Mouse (Mus musculus): Measurements from ENCODE around the gene Asah2. TPM values are rescaled to one million over a fixed set of nuclear protein-coding genes. Genes with fewer than 3 reads are reported as not detected.

Asah2 gene
- total and polyA plus RNA-seq, 3 experiments: 0.38 to 0.73 (median 0.63) TPM

DNA sequence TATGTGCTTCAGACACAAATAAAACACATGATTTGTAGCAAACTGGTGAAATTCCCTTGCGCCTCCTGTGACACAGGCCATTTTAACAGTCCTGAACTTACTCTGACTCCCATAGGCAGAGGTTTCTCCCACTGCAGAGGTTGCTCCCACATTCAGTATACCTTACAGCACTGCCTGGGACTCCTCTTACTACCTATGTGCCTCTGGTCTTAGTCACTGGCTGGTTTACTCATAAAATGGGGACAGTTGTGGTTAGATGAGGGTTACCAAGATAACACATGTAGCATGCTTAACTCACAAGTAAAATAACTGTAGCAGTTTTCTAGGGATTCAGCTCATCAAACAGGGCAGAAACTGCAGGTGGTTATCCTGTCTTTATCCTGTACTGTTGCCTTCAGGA, 12.8 kb upstream of the Asah2 start (continued):
- no peak for TF ChIP-seq BHLHE40 (IDR thresholded peaks at IDR 0.05; ENCODE audit: low read depth, low read length)
- TF ChIP-seq TBP (conservative IDR thresholded peaks at IDR 0.05; ENCODE audit: low read depth, low read length): no peak

DNA sequence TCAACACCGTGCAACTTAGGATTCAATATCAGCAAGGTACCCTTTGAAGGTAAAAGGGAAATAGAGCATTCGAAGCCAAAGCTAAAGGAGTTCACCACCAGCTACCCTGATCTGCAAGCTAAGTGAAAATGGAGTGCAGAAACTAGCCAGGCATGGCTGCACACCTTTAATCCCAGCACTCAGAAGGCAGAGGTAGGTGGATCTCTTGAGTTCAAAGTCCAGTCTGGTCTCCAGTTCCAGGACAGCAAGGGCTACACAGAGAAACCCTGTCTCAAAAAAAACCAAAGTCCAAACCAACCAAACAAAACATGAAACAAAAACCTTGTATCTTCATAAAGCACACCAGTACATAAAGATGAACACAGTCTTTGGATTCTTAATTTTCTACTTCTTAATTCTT, 11.7 kb upstream of the Asah2 start:
- Histone ChIP-seq H3K4me1 (ENCODE audit: control insufficient read depth in 1 of 2, insufficient read depth in 2 of 2) (peaks cover 0 to 7% of the 10 kb centered on the region in 2 experiments; a peak in 1 of 4 replicates), H3K27me3 (replicated peaks) (no peaks in the 10 kb centered on the region), H3K9ac (ENCODE audit: insufficient read depth, low read depth) (no peak overlapping the region), H3K4me3 (replicated peaks in 1 of 3; ENCODE audit: low read depth in 2 of 3, low read length in 2 of 3, poor library complexity in 1 of 3) (no peak overlapping the region), H3K36me3 (replicated peaks in 1 of 2; ENCODE audit: control insufficient read depth in 1 of 2, insufficient read depth in 1 of 2, low read length in 1 of 2) (peaks cover 0 to 2% of the 10 kb centered on the region in 2 experiments), H3K27ac (ENCODE audit: insufficient read depth, low read depth) (no peak overlapping the region), H3K79me2 (replicated peaks; ENCODE audit: control insufficient read depth, extremely low read depth, insufficient read depth, poor library complexity, severe bottlenecking) (no peaks in the 10 kb centered on the region), H3K4me2 (ENCODE audit: insufficient read depth, low read depth, poor library complexity, severe bottlenecking) (no peak overlapping the region), H3K9me3 (replicated peaks; ENCODE audit: low read length) (no peaks in the 10 kb centered on the region)
- TF ChIP-seq IRF4 (IDR thresholded peaks at IDR 0.05; ENCODE audit: low read depth, low read length): no peak
- no peak for TF ChIP-seq POLR2A (IDR thresholded peaks at IDR 0.05; ENCODE audit: low read depth, low read length)
- no peak for TF ChIP-seq GABPA (IDR thresholded peaks at IDR 0.05; ENCODE audit: insufficient replicate concordance, low read depth, low read length)
- TF ChIP-seq E2F4 (IDR thresholded peaks at IDR 0.05; ENCODE audit: insufficient replicate concordance, low read depth, low read length): no peak
- no peak for TF ChIP-seq CHD1 (IDR thresholded peaks at IDR 0.05; ENCODE audit: low read depth, low read length)
- TF ChIP-seq USF1 (IDR thresholded peaks at IDR 0.05; ENCODE audit: low read depth, low read length): no peak
- no peak for TF ChIP-seq CTCF (conservative IDR thresholded peaks at IDR 0.05 in 1 of 2, IDR thresholded peaks at IDR 0.05 in 1 of 2; ENCODE audit: low read depth in 2 of 2, low read length in 2 of 2)
- TF ChIP-seq MAZ (IDR thresholded peaks at IDR 0.05; ENCODE audit: low read depth, low read length): no peak
- TF ChIP-seq JUN (IDR thresholded peaks at IDR 0.05; ENCODE audit: insufficient read depth, low read depth, low read length): no peak
- TF ChIP-seq CHD2 (IDR thresholded peaks at IDR 0.05; ENCODE audit: low read length): no peak
- no peak for TF ChIP-seq KAT2A (IDR thresholded peaks at IDR 0.05; ENCODE audit: insufficient replicate concordance, low read length)
- TF ChIP-seq USF2 (conservative IDR thresholded peaks at IDR 0.05; ENCODE audit: low read depth, low read length): no peak
- TF ChIP-seq BHLHE40 (IDR thresholded peaks at IDR 0.05; ENCODE audit: low read depth, low read length): no peak
- TF ChIP-seq HCFC1 (IDR thresholded peaks at IDR 0.05; ENCODE audit: low read depth, low read length): no peak
- no peak for TF ChIP-seq UBTF (IDR thresholded peaks at IDR 0.05; ENCODE audit: low read depth, low read length)
- no peak for TF ChIP-seq RAD21 (IDR thresholded peaks at IDR 0.05; ENCODE audit: low read depth, low read length)
- TF ChIP-seq ETS1 (conservative IDR thresholded peaks at IDR 0.05; ENCODE audit: low read depth, low read length): no peak
- no peak for TF ChIP-seq ZNF384 (IDR thresholded peaks at IDR 0.05; ENCODE audit: low read depth, low read length)
- TF ChIP-seq MXI1 (IDR thresholded peaks at IDR 0.05; ENCODE audit: low read depth, low read length): no peak
- no peak for TF ChIP-seq NELFE (IDR thresholded peaks at IDR 0.05; ENCODE audit: low read depth, low read length)
- no peak for DNase-seq (ENCODE audit: extremely low read depth)
- dilution Hi-C loops (cut with MboI; ENCODE audit: extremely low pct_ligation_motif_present, extremely low pct_unique_long_range_greater_than_20kb, low sequenced_read_pairs) (no loop called here), in situ Hi-C loops (cut with MboI; ENCODE audit: low pct_ligation_motif_present, low pct_unique_long_range_greater_than_20kb, low sequenced_read_pairs) (no loop called here)

All from CH12.LX (cell line).